Mouse (Mus musculus) lung, postnatal 10 days (tissue): ENCODE data around the gene Aoc1.

ENCODE experiments used
- DNase-seq: peaks from one replicate; pipeline ENCODE4 v3.0.0; 2021

Aoc1 gene

DNA sequence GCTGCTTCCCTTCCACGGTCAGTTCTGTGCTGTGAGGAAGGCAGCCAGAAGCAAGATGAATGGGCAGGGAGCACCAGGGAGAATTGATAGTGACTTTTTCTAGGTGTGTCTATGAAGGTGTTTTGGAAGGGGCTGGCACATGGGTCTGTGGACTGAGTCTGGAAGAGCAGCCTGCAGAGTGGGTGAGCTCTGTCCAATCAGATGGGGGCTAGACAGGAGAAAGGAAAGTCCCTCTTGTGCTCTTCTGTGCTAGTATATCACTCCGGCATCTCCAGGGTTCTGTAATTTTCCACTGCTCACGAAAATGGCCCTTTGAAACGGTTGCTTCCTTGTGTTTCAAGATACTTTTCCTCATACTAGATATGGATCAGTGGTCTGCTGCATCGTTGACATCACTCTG, at the start of gene Aoc1:
Aoc1 (plus strand) TSS at position 301 of the 400 bp plus-strand sequence.
- DNase-seq: no peak

DNA sequence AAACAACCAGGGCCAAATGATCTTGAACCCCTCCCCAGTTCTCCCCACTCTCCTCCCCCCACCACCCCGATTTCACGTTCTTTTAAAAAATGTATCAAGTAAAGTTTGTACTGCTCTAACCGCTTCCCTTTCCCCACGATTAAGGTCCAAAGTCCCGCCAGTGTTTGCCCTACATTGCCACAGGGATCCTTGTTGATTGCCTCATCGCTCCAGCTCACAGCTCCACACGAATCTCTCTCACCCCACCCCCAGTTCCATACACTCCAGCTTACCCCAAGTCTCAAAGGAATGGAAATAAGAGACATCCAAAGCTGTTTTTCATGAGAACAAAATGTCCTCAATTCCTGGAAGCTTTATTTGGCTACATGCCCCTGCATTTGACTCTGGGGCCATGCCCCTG, 47.7 kb upstream of the Aoc1 start:
- peak; percentile 15 for DNase-seq

DNA sequence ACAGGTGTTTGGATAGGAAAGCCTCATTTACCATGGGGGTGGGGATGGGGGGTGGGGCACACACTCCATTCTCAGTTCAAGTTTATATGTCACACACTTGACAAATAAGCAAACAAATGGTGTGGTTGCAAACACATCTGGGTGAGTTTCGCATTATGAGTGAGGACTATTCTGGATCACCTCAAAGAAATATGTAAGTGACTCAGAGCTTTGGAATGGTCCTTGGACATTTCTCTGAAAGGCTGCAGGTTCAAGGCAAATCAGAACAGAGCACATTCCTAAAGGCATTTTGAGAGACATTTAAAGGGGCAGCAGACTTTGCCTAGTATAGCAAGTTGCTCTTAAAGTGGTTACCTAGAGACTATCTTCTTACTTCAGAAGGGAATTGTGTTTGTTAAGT, 43.7 kb upstream of the Aoc1 start:
- peak; percentile 29 for DNase-seq

DNA sequence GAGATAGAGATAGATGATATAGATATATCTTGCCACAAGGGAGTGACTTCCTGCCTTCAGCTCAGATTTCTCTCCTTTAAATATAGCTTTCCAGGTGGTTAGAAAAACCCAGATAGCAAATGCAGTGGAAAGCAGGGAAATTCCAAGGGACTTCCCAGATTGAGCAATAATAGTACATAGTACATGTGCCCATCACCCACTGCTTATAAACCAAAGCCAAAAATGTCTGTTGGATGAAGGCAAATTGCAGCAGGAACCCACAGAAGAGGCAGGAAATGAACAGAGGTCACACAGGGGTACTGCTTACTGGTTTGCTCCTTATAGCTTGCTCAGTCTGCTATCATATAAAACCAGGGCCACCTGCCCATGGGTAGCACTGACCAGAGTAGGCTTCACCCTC, 43.0 kb upstream of the Aoc1 start:
- DNase-seq: peak; percentile 15

DNA sequence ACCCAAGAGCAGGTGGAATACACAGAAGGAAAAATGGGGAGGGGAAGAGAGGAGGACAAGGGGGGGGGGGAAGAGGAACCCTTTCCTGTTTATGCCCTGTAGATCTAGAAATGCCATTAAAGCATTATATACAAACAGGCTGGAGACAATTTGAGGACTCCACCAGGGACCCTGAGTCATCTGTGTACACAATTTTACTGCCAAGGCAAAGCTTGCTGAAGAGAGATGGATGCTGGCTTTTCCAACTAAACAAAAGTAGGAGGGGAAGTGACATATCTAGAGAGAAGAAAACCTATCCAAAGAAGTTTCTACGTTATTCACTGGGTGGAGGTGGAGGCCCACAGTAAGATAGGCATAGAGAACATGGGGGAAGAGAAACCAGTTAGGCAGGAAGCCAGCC, 42.5 kb upstream of the Aoc1 start:
- peak; percentile 32 for DNase-seq

DNA sequence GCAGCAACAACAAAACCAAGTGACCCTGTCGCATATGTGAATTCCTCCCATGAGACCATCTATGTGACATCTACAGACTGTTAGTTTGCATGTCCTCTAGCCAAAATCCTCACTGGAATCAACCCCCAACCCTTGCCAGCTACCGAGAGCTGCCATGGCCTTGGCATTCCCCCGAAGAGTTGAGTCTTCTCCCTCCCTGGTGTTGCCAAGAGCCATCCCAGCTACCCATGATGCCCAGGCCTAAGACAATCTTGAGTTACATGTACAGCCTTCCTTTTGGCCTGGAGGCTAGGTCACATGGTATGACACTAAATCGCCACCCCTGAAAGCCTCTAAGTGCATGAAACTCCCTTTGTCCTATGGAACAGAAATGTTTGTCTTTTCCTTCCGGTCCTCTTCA, 41.6 kb upstream of the Aoc1 start:
- no peak for DNase-seq

DNA sequence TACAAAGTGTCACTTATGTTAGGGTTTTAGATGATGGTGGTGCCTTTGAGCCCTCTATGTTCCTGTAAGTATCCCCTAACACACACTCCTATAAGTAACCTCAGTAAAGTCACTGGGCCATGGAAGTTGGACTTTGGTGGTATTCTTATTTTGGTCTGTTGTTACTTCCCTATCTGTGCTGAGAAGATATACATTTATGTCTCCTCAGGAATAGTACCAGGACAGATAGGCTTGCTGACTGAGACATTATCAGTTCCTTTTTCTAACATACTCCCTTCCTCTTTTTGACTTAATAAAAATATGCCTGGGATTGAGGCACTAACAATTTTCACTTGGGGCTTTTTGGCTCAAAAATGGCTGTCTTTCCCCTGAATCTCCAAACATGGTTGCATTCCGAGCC, 40.3 kb upstream of the Aoc1 start:
- DNase-seq: no peak

DNA sequence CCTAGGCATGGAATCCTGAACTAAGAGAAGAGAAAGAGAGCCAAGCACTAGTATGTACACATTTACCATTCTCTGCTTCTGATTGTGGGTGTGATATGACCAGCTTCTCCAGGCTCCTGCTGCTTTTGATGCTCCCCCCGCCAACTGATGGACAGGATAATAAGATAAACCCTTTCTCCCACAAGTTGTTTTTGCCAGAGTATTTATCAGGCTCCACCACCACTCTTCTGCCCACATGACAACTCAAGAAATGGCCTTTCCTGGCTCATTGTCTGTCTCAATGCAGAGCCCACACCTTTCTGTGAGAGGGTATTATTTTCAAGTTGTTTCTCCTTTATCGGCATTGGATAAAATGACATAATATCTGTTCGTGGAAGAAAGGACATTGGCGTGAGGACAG, 39.2 kb upstream of the Aoc1 start:
- DNase-seq: no peak

DNA sequence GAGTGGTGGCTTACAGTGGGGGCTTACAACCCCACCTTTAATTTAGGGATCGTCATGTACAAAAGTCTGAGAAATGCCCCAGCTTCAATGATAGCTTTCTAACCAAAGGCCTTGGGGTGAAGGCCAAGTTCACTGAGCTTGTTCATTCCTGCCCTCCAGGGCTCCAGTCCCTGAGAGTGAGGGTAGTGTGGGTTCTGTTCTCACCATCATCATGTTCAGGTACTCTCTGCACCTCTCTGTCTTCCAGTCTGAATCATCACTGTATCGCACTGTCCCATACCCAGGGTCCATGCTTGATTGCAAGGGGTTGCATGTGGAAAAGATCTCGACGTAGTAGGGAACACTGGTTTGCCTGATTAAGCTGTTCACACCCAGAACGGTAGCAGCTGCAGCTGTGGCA, 37.5 kb upstream of the Aoc1 start:
- no peak for DNase-seq

DNA sequence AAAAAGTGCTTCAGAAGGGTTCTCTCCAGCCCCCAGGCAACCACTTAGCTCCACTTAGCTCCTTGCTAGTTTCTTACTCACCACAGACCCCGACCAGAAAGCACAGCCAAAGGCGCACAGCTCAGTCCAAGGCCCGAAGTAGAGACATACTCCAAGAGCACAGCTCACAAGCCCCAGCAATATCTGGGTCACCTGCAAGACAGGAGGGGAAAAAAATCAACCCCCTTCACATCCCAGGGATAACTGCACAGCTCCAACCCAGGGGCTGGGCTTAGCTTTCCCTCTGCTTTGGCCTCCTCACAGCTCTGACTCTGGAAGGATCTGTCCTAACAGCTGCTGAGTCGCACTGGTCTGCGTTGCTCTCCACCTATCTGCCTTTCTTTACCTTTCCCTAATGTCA, 36.5 kb upstream of the Aoc1 start:
- DNase-seq: no peak

DNA sequence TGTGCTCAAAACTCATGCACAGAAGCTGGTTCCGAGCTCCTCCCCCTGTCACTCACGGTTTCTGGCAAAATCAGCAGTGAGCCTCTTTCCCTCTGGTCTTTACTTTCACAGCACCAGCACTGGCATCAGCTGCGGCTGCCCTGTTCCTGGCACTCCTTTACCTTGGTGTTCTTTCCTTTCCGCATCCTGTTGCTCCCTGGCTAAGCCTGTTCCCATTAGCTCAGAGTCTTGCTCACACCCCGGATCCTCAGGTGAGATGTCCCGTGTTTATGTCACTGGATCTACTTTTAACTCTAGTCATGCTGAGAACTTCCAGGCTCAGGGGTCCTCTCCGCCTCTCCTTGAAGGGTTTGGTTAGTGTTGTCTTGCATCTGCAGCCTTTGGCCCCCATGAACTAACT, 35.2 kb upstream of the Aoc1 start:
- no peak for DNase-seq

DNA sequence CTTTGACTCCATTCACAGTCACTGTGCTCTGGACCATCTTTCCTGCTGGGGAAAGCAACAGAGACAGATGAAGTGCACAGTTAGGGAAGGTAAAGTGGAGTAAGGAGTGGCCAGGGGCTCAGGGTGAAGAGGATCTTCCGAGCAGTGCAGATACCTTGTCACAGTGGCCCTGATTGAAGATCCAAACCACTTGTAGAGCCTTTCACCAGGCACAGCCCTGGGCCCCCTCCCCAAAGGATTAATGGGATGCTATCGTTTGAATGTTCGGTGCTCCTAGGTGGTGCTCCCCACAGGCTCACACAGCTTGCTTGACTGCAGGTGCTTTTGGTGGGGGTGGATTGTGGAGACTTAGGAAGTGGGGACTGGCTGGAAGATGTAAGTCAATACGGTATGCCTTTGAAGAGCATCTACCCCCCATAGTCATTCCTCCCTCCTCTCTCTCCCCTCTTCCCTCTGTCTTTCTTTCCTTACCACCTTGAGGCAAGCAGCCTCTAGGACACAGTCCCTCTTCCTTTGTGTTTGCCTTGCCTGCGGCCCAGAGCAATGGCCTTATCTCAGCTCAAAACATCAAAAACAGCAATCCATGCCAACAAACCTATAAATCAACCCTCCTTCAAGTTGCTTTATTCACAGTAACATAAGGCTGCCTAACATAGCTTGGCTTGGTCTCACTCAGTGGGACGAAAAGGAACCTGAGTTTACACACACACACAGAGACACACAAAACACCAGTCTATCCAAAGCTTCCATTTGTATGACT, 34.2 kb upstream of the Aoc1 start:
- DNase-seq: no peak

DNA sequence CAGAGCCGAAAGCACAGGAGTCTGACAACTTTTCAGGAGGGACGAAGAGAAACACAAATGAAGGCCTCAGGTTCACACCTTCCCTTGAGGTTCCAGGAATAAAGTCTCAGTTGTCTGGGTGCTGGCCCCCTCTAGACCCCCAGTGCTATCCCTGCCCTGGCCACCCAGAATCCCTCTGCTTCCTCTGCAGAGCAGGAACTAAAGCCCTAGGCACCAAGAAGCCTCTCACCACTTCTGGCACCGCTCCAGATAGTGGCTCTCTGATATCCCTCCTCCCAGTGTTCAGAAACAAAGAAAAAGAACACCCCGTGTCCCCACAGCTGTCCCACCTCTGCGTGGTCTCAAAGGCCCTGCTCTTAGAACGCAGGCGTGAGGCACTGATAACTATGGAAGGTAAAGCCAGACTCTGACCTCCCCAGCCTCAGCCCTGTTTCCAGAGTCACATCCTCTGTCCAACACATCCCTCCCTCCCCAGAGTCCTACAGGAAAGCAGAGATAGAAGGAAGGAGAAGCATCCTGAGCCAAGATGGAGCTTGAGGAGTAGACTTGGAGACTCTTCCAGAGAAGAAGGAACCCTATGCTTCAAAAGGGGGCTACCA, 32.2 kb upstream of the Aoc1 start, which contains the start of gene Tmem176a:
Tmem176a (plus strand) TSS at position 549 of the 599 bp plus-strand sequence.
- DNase-seq: peak; percentile 75

DNA sequence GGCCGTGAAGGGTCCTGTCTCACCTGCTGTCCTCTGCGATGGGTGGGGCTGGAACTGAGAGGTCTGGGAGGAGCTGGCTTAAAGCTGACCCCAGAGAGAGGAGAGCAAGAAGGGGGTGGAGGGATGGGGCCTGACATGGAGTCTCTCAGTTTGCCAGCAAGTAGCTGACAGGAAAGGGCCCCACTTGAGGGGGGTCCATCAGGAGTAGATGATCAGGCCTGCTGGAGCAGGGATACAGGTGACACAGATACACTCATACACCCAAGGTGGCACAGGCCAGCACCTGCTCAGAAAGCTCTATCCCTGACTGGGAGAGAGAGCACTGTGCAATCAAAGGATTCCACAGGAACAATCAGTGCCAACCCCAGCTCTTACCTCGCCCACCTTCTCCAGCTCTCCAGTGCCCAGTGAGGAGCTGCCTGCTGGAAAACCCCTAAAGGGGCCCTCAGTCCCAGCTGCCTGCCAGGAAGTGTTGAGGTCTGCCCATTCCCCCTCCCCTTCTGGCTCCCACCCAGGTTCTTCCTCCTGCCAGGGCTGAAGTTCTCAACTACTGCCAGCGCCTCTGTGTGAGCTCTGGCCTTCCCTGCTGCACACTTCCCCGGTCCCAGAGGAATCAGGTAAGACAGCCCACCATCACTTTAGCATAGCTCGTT, 31.6 kb upstream of the Aoc1 start, which contains the start of gene Tmem176b:
Tmem176b (minus strand) TSS at position 524 of the 653 bp plus-strand sequence.
- peak; percentile 99 for DNase-seq

DNA sequence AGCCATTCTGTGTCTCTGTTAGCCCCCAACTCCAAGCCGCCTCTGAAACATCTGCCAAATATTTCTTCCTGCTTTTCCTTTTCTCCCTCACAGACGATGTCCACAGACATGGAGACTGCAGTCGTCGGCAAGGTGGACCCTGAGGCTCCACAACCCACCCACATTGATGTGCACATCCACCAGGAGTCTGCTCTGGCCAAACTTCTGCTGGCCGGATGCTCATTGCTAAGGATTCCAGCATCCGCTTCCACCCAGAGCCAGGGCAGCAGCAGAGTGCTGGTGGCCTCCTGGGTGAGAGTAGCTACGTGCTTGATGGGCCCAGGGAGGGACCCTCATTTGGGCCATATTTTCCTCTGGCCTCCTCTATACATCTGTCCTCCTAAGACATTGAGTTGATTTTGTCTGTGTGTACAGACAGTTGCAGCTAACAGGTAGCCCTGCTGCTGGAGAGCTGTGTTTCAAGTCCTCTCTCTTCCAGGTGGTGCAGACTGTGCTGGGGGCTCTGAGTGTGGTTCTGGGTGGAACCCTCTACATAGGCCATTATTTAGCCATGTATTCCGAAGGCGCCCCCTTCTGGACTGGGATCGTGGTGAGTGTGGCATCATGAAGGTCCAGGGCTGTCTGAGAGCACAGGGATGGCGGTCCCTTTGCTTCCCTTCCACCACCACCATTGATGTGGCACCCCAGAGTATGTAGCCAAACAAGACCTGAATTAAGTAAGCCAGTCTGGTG, 30.4 kb upstream of the Aoc1 start:
- peak; percentile 75 for DNase-seq

DNA sequence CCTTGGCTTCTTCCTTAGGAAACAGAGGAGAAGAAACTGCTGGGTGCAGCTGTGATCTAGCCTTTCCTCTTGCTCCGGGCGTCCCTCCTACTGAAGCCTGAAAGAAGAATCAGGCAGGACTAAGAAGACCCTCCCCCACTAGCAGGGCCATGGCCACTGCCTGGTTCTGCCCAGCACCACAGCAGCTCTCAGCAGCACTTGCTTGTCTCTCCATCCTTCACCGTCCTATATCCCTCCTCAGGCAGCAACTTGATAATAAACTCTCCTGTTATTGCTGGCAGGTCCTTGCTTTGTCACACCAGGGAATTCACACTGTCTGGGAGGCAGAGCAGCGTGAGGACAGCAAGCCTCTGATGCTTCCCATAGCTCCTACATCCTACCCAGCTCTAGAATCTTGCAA, 27.6 kb upstream of the Aoc1 start:
- DNase-seq: no peak

DNA sequence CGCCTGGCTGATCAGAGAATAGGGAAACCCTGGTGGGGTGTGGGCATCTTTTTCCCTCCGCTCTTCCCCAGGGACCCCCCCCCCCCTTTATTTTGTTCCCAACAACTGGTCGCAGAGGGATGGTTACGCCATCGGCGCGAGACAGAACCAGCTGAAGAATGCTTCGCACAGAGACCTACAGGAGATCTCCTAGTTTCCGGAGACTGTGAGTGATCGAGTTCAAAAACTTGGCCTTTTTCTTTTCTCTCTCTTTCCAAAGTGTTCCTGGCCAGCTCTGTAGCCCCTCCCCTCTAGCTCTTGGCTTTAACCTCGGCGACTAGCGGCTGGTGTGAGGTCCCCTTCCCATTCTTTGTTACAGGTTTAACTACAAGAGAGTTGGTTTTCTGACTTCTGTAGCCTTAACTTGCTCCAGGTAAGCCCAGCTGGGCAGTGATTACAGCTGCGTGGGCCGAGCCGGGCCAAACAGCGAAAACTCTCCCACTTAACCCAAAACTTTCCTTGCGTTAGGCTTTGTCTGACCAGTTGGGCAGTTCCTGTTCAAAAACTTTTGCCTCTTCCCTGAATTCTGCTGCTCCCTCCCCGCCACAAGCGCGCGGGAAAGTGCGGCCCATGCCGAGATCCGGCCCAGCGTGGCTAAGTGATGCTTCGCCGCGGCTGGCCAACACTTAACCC, 20.7 kb upstream of the Aoc1 start:
- DNase-seq: peak; percentile 74

DNA sequence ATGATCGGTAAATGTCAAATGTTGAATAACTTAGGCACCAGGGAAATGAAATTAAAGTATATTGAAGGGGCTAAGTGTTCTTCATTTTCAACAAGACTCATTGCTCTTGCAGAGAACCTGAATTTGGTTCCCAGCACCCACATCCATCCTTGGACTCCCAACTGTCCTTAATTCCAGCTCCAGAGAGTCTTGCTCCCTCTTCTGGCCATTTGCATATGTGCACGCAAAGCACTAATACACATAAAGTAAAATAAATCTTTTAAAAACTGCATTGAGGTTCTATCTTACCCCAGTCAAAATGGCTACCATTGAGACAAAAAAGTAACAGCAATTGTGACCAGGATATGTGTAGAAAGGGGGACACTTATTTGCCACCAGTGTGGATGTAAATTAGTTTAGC, 18.5 kb upstream of the Aoc1 start:
- no peak for DNase-seq

DNA sequence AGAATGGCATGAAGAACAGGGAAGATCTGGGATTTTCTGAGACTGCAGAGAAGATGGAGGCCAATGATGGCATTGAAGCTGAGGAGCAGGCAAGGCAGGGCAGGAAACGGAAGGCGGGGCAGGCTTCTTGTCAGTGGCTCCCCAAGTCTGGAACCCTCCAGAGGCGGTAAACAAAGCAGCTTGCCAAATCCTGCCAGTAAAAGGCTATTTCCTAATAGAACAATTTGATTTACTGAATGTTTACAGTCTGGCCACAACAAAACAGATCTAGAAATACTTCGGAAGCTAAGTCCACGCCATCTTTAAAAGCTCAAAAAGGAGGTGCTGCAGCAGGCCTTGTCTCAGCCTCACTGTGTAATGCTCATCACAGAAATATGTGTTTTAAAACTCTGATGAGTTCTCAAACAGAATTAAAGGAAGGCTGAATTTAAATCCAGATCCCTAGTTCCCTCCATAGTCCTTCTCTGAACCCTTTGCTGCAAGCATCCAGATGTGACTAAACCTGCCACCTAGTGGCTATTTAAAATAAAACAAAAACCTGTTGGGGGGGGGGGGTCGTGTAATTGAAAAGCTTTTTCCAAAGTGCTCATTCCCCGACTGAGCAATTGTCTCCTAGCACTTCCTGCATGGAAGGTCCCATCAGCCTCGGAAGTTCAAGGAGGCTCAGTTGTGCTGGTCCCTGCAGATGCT, 14.9 kb upstream of the Aoc1 start:
- DNase-seq: peak; percentile 85

DNA sequence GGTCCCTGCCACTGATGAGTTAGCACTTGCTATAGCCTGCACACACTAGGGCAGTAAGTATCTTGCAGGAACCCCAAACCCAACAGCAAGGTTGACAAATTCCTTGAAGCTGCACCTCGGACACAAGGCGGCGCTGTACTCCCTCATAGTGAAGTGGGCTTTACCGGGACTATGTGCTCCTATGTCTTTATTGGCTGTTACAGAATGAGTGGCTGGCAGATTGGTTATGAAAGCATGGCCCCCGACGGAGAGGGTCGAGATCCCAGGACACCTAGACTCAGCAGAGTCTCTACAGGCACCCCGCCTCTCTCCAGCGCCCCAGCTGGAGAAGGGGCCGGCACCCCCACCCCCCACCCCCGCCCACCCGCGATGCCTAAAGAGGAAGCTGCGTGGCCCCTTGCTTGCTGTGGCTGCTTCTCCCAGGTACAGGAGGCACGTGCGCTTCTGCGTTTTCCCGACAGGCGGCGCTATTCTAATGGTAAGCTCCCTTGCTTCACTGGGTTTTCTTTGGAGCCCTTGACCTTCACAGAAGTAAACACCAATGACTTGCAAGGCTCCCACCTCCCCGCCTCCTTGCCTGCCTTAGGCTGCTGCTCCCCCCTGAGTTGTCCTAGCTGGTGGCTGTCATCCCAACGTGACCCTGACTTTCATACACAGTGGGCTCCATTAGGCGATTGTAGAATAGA, 12.4 kb upstream of the Aoc1 start:
- DNase-seq: peak; percentile 84

DNA sequence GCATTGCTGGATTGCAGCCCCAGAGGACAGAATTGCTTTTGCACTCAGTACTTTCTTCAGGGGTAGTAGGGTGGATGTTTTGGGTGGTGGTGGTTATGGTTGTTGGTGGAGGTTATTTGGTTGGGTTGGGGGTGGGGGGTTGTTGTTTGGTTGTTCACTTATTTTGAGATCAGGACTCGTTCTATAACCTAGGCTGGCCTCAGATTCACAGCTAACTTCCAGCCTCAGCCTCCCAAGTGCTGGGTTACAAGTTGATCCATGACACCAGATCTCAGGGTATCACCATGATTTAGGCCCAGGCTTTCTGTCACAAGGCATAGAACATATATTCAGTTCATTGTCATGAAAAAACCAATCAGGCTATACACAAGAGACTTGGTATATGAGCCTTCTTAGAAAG, 11.8 kb upstream of the Aoc1 start:
- no peak for DNase-seq
